Mouse (Mus musculus): ENCODE data around the gene Efcab14. TPM values are rescaled to one million over a fixed set of nuclear protein-coding genes. Genes with fewer than 3 reads are reported as not detected.

Gene Efcab14
- total RNA-seq, 2 experiments from 2014 or later = 83.1 to 89.1 TPM

- DNase-seq = no peak
Measured at GRCm38 (mm10) chr4:115777627-115778026, 40.1 kb downstream of the Efcab14 start.

DNA sequence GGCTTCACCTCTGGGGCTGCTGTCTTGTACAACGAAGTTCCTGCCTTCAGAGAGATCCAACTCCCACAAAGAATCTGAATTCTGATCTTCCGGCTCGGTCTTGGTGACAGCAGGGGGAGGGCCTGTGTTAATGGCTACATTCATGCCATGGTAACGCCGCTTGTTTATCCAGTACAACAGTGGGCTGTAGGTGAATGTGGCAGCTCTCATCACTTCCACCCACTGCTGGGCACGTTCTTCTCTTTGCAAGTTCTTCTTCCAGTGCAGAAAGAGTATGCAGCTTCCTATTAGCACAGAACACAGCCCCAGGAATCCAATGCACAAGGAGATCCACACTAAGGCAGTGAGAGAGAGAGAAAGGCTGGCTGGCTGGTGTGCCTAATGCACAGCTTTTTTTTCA, 42.7 kb downstream of the Efcab14 start:
- no peak for DNase-seq

- DNase-seq = no peak
Measured at GRCm38 (mm10) chr4:115780918-115781317, 43.4 kb downstream of the Efcab14 start, which contains the start of gene Tex38. Tex38 (minus strand) TSS chr4:115781018.

DNA sequence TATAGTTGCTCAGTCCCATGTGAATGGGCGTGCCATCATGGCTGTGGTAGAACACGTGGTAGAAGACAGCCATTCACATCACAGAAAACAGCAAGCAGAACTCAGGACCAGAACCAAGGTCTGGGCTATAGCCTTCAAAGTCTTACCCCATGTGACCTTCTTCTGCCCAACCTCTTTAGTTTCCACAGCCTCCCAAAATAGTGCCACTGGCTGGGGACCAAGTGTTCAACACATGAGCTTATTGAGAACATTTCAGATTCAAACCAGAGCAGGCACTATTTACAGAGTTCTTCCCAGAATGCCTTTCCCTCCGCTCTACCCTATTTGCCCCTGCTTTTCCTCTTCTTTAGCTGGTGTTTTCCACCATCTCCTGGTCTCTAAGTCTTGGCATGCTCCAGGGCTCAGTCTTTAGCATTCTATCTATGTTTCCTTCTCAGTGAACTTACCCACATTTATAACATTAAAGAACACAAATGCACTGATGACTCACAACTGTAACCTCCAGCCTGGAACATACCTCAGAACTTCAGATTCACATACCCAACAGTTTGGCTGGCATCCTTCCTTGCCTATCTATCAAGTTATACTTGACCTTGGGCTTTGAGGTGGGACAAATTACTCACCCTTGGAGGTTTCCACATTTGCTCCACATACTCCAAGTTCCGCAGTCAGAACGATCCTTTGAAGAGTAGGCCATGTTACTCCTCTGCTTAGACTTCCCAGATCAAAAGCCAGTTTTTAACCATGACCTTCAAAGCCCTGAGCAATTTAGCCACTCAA, 44.7 kb downstream of the Efcab14 start:
- peak; percentile 36 to 59 for DNase-seq

- DNase-seq = peak; percentile 82 to 84
Measured at GRCm38 (mm10) chr4:115784769-115785510, 47.4 kb downstream of the Efcab14 start, which contains the start of gene Atpaf1. Atpaf1 (plus strand) TSS chr4:115784812.

- DNase-seq = peak in 1 of 2 experiments; percentile 30
Measured at GRCm38 (mm10) chr4:115785511-115786034, 48.0 kb downstream of the Efcab14 start.

- no peak for DNase-seq
Measured at GRCm38 (mm10) chr4:115790864-115791263, 53.3 kb downstream of the Efcab14 start.

DNA sequence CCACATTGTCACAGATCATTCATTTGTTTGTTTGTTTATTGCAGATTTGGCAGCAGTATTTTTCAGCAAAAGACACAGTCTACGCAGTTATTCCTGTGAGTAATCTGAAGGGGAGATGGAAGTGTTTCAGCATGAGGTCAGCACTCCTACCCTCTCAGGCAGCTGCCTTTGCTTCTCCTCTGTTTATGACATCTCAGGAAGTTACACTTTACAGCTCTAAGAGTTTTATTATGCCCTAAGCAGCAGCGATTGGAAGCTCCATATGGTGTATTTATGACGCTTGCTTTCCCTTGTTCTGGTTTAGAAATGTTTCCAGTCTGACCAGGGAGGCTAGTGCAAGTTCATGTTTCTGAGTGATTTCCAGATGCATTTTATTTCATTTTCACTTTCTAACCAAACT, 57.8 kb downstream of the Efcab14 start:
- no peak for DNase-seq

DNA sequence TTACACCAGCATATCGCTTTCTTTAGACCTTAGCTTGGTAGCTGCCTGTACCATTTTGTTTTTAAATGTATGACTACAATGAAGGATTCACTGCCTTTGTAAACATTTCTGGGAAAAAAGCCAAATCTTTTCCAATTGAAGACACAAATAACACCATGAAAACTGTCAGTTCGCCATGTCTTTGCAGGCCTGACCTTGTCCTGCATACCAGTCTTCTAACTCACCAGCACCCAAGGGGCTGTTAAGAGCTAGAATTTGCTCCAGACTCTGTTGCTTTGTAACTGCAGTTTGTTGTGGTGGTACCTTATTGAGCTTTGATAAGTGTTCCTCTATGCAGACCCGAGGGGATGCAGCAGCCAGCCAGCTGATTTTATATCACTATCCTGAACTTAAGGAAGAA, 62.4 kb downstream of the Efcab14 start:
- peak; percentile 52 to 65 for DNase-seq

DNA sequence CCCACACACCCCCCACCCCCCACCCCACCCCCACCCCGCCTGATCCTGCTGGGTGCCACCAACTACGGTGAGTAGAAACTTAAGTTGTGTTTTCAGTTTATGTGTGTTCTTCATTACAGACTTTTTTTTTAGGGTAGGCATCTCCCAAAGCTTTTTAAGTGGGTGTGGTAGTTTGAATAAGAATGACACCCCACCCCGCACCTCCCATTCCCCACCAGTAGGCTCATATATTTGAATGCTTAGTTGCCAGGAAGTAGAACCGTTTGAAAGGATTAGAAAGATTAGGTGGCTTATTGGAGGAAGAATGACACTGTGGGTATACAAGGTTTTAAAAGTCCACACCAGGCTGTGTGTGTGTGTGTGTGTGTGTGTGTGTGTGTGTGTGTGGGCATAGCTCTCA, 74.8 kb downstream of the Efcab14 start:
- no peak for DNase-seq

DNA sequence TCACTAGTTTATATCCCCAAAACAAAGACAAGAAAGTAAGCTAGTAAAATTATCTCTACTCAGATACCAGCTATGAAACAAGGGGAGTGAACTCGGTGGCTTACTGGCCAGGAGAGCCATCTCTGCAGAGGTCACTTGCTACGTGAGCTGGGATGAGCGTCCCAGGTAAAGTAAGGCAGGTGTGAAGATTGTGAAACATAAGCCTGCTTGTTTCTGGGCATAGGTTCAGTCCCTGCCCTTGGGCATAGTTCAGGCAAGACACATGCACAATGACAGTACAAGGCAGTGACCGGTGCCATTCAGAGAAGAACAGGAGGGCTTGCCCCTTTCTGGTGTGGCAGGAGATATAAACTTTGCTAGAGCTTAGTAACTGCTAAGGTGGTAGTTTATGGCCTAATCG, 78.1 kb downstream of the Efcab14 start:
- DNase-seq = no peak

- DNase-seq = no peak
Measured at GRCm38 (mm10) chr4:115820199-115820598, 82.7 kb downstream of the Efcab14 start.

DNA sequence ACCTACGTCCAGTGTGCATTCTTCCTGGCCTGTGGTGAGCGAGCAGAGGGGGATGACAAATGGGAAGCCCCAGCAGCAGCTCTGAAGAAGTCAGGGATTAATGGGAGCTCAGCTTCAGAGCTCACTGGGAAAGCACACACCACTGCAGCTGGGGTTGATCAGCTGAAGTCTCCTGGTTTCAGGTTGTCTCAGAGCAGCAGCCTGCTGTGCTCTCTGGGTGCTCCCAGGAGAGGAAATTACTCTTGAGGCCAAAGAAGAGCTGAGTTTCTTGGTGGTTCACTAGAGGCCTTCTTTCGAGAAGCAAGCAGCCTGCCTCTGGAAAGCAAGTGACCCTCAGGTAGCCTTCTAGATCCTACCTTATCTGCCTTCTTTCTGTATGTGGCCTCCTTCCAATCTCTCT, 83.4 kb downstream of the Efcab14 start:
- no peak for DNase-seq

- DNase-seq = no peak
Measured at GRCm38 (mm10) chr4:115821431-115821830, 83.9 kb downstream of the Efcab14 start.

GRCm38 (mm10) chr4:115821928-115822327, 84.4 kb downstream of the Efcab14 start:
- DNase-seq = peak in 1 of 2 experiments; percentile 6

DNA sequence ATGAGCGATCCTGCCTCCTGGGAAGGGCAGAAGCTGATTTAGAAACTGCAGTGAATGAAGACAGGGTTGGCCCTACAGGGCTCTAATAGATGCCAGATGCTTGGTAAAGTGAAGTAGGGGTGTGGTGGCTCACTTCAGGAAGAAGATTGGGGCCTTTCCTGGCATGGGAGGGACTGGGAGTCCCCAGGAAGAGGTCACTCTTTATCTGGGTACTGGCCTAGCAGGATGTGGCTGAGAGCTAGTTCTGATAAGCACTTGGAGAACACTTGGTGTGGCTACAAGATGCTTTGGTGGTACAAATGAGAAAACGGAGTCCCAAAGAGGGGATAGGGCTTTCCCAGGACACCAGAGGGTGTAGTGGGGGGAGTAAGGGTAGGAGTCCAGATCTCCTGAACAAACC, 86.6 kb downstream of the Efcab14 start:
- no peak for DNase-seq

GRCm38 (mm10) chr4:115825271-115825670, 87.7 kb downstream of the Efcab14 start:
- DNase-seq = no peak

Other genes with a start within 250 kb of the Efcab14 start
- gene Cyp4a14, start 241.6 kb upstream of the Efcab14 start, total RNA-seq (2021) = under 1 TPM in 1 of 2 experiments, not detected in 1; 0.13 TPM
- gene Cyp4a10, start 219.5 kb upstream of the Efcab14 start, total RNA-seq (2021) = under 1 TPM in 1 of 2 experiments, not detected in 1; 0.13 TPM
- not detected for gene Cyp4a31, start 174.1 kb upstream of the Efcab14 start, total RNA-seq (2021)
- gene Cyp4a32, start 136.8 kb upstream of the Efcab14 start, total RNA-seq (2021) = not detected
- 10 to 100 TPM; 28.1 to 37.1 TPM for gene Cyp4b1, start 90.0 kb upstream of the Efcab14 start, total RNA-seq (2021)
- gene Tex38, start 43.3 kb downstream of the Efcab14 start, total RNA-seq (2021) = 1 to 10 TPM; 2.4 to 3.2 TPM
- gene Atpaf1, start 47.1 kb downstream of the Efcab14 start, total RNA-seq (2021) = 10 to 100 TPM; 49.8 to 57.1 TPM
- 10 to 100 TPM; 14.9 to 16.7 TPM for gene Mob3c, start 90.3 kb downstream of the Efcab14 start, total RNA-seq (2021)
- gene Mknk1, start 101.5 kb downstream of the Efcab14 start, total RNA-seq (2021) = 10 to 100 TPM; 36.3 to 44.5 TPM
- gene Kncn, start 146.7 kb downstream of the Efcab14 start, total RNA-seq (2021) = not detected
- not detected for gene 6430628N08Rik, start 152.9 kb downstream of the Efcab14 start, total RNA-seq (2021)
- not detected for gene Dmbx1, start 202.2 kb downstream of the Efcab14 start, total RNA-seq (2021)

Data from adrenal gland, postnatal 36 days (tissue).